Mouse (Mus musculus): ENCODE measurements at regions not wholly inside any gene's neighbourhood (a gene's known extent, or its start where the extent isn't known, plus 50 kb on each side); places are given as distances from the start of the nearest gene placed in this dataset.

GRCm38 (mm10) chr14:85965139-85965538 lies 1175.9 kb downstream of the Diaph3 start:
- H3K4me3 ChIP-seq (ENCODE audit: insufficient read depth in 1 of 2, low read depth in 1 of 2, low read length in 2 of 2, poor library complexity in 1 of 2, severe bottlenecking in 1 of 2), result no peak overlapping the region
- in situ Hi-C loops (cut with MboI; ENCODE audit: low sequenced_read_pairs in 2 of 2, unreplicated experiment in 2 of 2), result no loop called here
- no peak for TF ChIP-seq ZC3H11A (IDR thresholded peaks at IDR 0.05; ENCODE audit: borderline replicate concordance, low read depth, low read length)
- TF ChIP-seq CHD2 (IDR thresholded peaks at IDR 0.05; ENCODE audit: low read depth, low read length), result no peak
- TF ChIP-seq HCFC1 (IDR thresholded peaks at IDR 0.05; ENCODE audit: borderline replicate concordance, insufficient read depth, low read length), result no peak
- H3K27ac ChIP-seq (ENCODE audit: insufficient read depth, low read depth, low read length, poor library complexity, severe bottlenecking), result no peak overlapping the region
- H3K36me3 ChIP-seq (ENCODE audit: control insufficient read depth, insufficient read depth, low read length, poor library complexity, severe bottlenecking), result no peaks in the 10 kb centered on the region
- no peaks in the 10 kb centered on the region for H3K4me1 ChIP-seq (ENCODE audit: control insufficient read depth in 2 of 2, insufficient read depth in 2 of 2, low read length in 2 of 2, poor library complexity in 1 of 2)
- no peak for DNase-seq (ENCODE audit: low read depth, low spot score)
- H3K9me3 ChIP-seq (ENCODE audit: control insufficient read depth, insufficient read depth, low read depth, low read length), result no peaks in the 10 kb centered on the region
- no peak overlapping the region for H3K9ac ChIP-seq (ENCODE audit: insufficient read depth, low read depth, low read length, poor library complexity, severe bottlenecking)

GRCm38 (mm10) chr14:85945707-85946313 lies 1195.2 kb downstream of the Diaph3 start:
- in situ Hi-C loops (cut with MboI; ENCODE audit: low sequenced_read_pairs in 2 of 2, unreplicated experiment in 2 of 2), result no loop called here
- TF ChIP-seq CHD2 (IDR thresholded peaks at IDR 0.05; ENCODE audit: low read depth, low read length) (no peak), HCFC1 (IDR thresholded peaks at IDR 0.05; ENCODE audit: borderline replicate concordance, insufficient read depth, low read length) (no peak), ZC3H11A (IDR thresholded peaks at IDR 0.05; ENCODE audit: borderline replicate concordance, low read depth, low read length) (no peak)

GRCm38 (mm10) chr14:85942792-85943191 lies 1198.2 kb downstream of the Diaph3 start:
- Histone ChIP-seq H3K27ac (ENCODE audit: insufficient read depth, low read depth, low read length, poor library complexity, severe bottlenecking) (no peak overlapping the region), H3K4me3 (ENCODE audit: insufficient read depth in 1 of 2, low read depth in 1 of 2, low read length in 2 of 2, poor library complexity in 1 of 2, severe bottlenecking in 1 of 2) (no peak overlapping the region), H3K36me3 (ENCODE audit: control insufficient read depth, insufficient read depth, low read length, poor library complexity, severe bottlenecking) (no peaks in the 10 kb centered on the region), H3K9ac (ENCODE audit: insufficient read depth, low read depth, low read length, poor library complexity, severe bottlenecking) (no peak overlapping the region), H3K9me3 (ENCODE audit: control insufficient read depth, insufficient read depth, low read depth, low read length) (no peaks in the 10 kb centered on the region), H3K4me1 (ENCODE audit: control insufficient read depth in 2 of 2, insufficient read depth in 2 of 2, low read length in 2 of 2, poor library complexity in 1 of 2) (no peaks in the 10 kb centered on the region)
- TF ChIP-seq ZNF384 (IDR thresholded peaks at IDR 0.05; ENCODE audit: low read depth, low read length), result no peak
- TF ChIP-seq ZC3H11A (IDR thresholded peaks at IDR 0.05; ENCODE audit: borderline replicate concordance, low read depth, low read length), result no peak
- TF ChIP-seq MAFK (IDR thresholded peaks at IDR 0.05; ENCODE audit: insufficient read depth, low read depth, low read length), result no peak
- TF ChIP-seq CHD2 (IDR thresholded peaks at IDR 0.05; ENCODE audit: low read depth, low read length), result no peak
- TF ChIP-seq HCFC1 (IDR thresholded peaks at IDR 0.05; ENCODE audit: borderline replicate concordance, insufficient read depth, low read length), result no peak
- in situ Hi-C loops (cut with MboI; ENCODE audit: low sequenced_read_pairs in 2 of 2, unreplicated experiment in 2 of 2), result no loop called here
- no peak for DNase-seq (ENCODE audit: low read depth, low spot score)

More at GRCm38 (mm10) chr14:85945707-85946313, 1195.2 kb downstream of the Diaph3 start:
- no peak overlapping the region for H3K4me3 ChIP-seq (ENCODE audit: insufficient read depth in 1 of 2, low read depth in 1 of 2, low read length in 2 of 2, poor library complexity in 1 of 2, severe bottlenecking in 1 of 2)
- no peak overlapping the region for H3K27ac ChIP-seq (ENCODE audit: insufficient read depth, low read depth, low read length, poor library complexity, severe bottlenecking)
- H3K9me3 ChIP-seq (ENCODE audit: control insufficient read depth, insufficient read depth, low read depth, low read length), result no peaks in the 10 kb centered on the region
- no peak overlapping the region for H3K9ac ChIP-seq (ENCODE audit: insufficient read depth, low read depth, low read length, poor library complexity, severe bottlenecking)
- no peaks in the 10 kb centered on the region for H3K36me3 ChIP-seq (ENCODE audit: control insufficient read depth, insufficient read depth, low read length, poor library complexity, severe bottlenecking)
- no peaks in the 10 kb centered on the region for H3K4me1 ChIP-seq (ENCODE audit: control insufficient read depth in 2 of 2, insufficient read depth in 2 of 2, low read length in 2 of 2, poor library complexity in 1 of 2)
- no peak for DNase-seq (ENCODE audit: low read depth, low spot score)

- in situ Hi-C loops (cut with MboI; ENCODE audit: low sequenced_read_pairs in 2 of 2, unreplicated experiment in 2 of 2), result no loop called here
- DNase-seq (ENCODE audit: low read depth, low spot score), result no peak
- Histone ChIP-seq H3K27ac (ENCODE audit: insufficient read depth, low read depth, low read length, poor library complexity, severe bottlenecking) (no peak overlapping the region), H3K9ac (ENCODE audit: insufficient read depth, low read depth, low read length, poor library complexity, severe bottlenecking) (no peak overlapping the region), H3K9me3 (ENCODE audit: control insufficient read depth, insufficient read depth, low read depth, low read length) (no peaks in the 10 kb centered on the region), H3K4me1 (ENCODE audit: control insufficient read depth in 2 of 2, insufficient read depth in 2 of 2, low read length in 2 of 2, poor library complexity in 1 of 2) (no peaks in the 10 kb centered on the region), H3K36me3 (ENCODE audit: control insufficient read depth, insufficient read depth, low read length, poor library complexity, severe bottlenecking) (no peaks in the 10 kb centered on the region), H3K4me3 (ENCODE audit: insufficient read depth in 1 of 2, low read depth in 1 of 2, low read length in 2 of 2, poor library complexity in 1 of 2, severe bottlenecking in 1 of 2) (no peak overlapping the region)
- TF ChIP-seq CHD2 (IDR thresholded peaks at IDR 0.05; ENCODE audit: low read depth, low read length), result no peak
- TF ChIP-seq HCFC1 (IDR thresholded peaks at IDR 0.05; ENCODE audit: borderline replicate concordance, insufficient read depth, low read length), result no peak
- TF ChIP-seq MAFK (IDR thresholded peaks at IDR 0.05; ENCODE audit: insufficient read depth, low read depth, low read length), result no peak
- no peak for TF ChIP-seq ZNF384 (IDR thresholded peaks at IDR 0.05; ENCODE audit: low read depth, low read length)
- TF ChIP-seq ZC3H11A (IDR thresholded peaks at IDR 0.05; ENCODE audit: borderline replicate concordance, low read depth, low read length), result no peak
Measured at GRCm38 (mm10) chr14:85940585-85940984, 1200.5 kb downstream of the Diaph3 start.

GRCm38 (mm10) chr14:85935091-85935490 lies 1205.9 kb downstream of the Diaph3 start:
- no peak for DNase-seq (ENCODE audit: low read depth, low spot score)
- TF ChIP-seq ZNF384 (IDR thresholded peaks at IDR 0.05; ENCODE audit: low read depth, low read length), result no peak
- no peak for TF ChIP-seq ZC3H11A (IDR thresholded peaks at IDR 0.05; ENCODE audit: borderline replicate concordance, low read depth, low read length)
- no peak for TF ChIP-seq HCFC1 (IDR thresholded peaks at IDR 0.05; ENCODE audit: borderline replicate concordance, insufficient read depth, low read length)
- no peak for TF ChIP-seq CHD2 (IDR thresholded peaks at IDR 0.05; ENCODE audit: low read depth, low read length)
- TF ChIP-seq MAFK (IDR thresholded peaks at IDR 0.05; ENCODE audit: insufficient read depth, low read depth, low read length), result no peak
- Histone ChIP-seq H3K4me1 (ENCODE audit: control insufficient read depth in 2 of 2, insufficient read depth in 2 of 2, low read length in 2 of 2, poor library complexity in 1 of 2) (no peaks in the 10 kb centered on the region), H3K9me3 (ENCODE audit: control insufficient read depth, insufficient read depth, low read depth, low read length) (no peaks in the 10 kb centered on the region), H3K27ac (ENCODE audit: insufficient read depth, low read depth, low read length, poor library complexity, severe bottlenecking) (no peak overlapping the region), H3K4me3 (ENCODE audit: insufficient read depth in 1 of 2, low read depth in 1 of 2, low read length in 2 of 2, poor library complexity in 1 of 2, severe bottlenecking in 1 of 2) (no peak overlapping the region), H3K36me3 (ENCODE audit: control insufficient read depth, insufficient read depth, low read length, poor library complexity, severe bottlenecking) (no peaks in the 10 kb centered on the region), H3K9ac (ENCODE audit: insufficient read depth, low read depth, low read length, poor library complexity, severe bottlenecking) (no peak overlapping the region)
- in situ Hi-C loops (cut with MboI; ENCODE audit: low sequenced_read_pairs in 2 of 2, unreplicated experiment in 2 of 2), result no loop called here

Data from ES-E14 (cell line).